Mouse (Mus musculus): ENCODE results near the gene Ctdsp1. TPM values are rescaled to one million over a fixed set of nuclear protein-coding genes. Genes with fewer than 3 reads are reported as not detected.
A peak's percentile ranks its signal among the peaks of the same experiment; 100 is the strongest.

Gene Ctdsp1
- polyA plus RNA-seq, 1 experiment from 2014 or later = 152 TPM

- Histone ChIP-seq H3K79me2 (ENCODE audit: inconsistent target) (no peaks in the 10 kb centered on the region), H3K27ac (peak overlapping the region; percentile 88), H3K36me3 (ENCODE audit: inconsistent target) (peaks cover 33% of the 10 kb centered on the region), H3K4me3 (ENCODE audit: inconsistent target) (peak overlapping the region; percentile 36)
- 52% methylated on average over 6 of the region's 10 CpGs for WGBS (ENCODE audit: missing documents)
These were observed 5.0 kb upstream of the Ctdsp1 start for GRCm38 (mm10) chr1:74386363-74386713.

DNA sequence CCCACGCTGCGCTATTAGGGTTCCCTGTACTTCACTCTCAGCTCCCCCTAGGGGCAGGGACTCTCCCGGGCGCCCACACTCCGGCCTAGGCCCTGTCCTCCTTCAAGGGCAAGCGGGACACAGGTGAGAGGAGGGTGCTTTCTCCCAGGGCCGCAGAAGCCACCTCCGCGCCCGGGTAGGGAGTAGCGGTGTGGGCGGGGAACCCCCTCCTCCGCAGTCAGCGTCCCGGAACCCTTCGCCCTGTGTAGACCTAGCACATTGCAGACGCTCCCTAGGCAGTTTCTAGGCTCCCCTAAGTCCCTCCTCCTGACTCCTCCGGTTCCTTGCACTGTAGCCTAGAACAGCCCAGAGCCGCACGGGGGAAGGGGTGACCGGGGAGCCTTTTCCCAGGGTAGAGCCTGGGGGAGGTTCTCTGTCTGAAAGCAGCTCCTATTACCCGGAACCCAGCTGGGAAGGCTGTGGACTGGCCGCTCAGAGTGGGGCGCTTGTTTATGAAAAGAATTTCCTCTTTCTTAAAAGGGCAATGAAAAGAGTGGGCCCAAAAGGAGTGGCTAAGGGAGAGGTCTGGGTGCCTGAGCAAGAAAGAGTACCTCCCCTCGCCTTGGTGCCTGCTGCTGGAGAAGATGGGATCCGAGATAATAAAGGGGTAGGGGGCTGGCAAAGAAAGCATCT lies 4.5 kb upstream of the Ctdsp1 start:
- 1% methylated on average over 25 of the region's 26 CpGs for WGBS (ENCODE audit: missing documents)
- Histone ChIP-seq H3K79me2 (ENCODE audit: inconsistent target) (no peaks in the 10 kb centered on the region), H3K4me3 (ENCODE audit: inconsistent target) (peak overlapping the region; percentile 36), H3K36me3 (ENCODE audit: inconsistent target) (peaks cover 31% of the 10 kb centered on the region), H3K27ac (peak overlapping the region; percentile 88)

GRCm38 (mm10) chr1:74387386-74387988 lies 3.8 kb upstream of the Ctdsp1 start:
- H3K79me2 ChIP-seq (ENCODE audit: inconsistent target) = peaks cover 4% of the 10 kb centered on the region
- WGBS (ENCODE audit: missing documents) = 31% methylated on average over 15 of the region's 15 CpGs
- H3K4me3 ChIP-seq (ENCODE audit: inconsistent target) = peak overlapping the region; percentile 36
- H3K36me3 ChIP-seq (ENCODE audit: inconsistent target) = peaks cover 27% of the 10 kb centered on the region
- peak overlapping the region; percentile 88 for H3K27ac ChIP-seq

DNA sequence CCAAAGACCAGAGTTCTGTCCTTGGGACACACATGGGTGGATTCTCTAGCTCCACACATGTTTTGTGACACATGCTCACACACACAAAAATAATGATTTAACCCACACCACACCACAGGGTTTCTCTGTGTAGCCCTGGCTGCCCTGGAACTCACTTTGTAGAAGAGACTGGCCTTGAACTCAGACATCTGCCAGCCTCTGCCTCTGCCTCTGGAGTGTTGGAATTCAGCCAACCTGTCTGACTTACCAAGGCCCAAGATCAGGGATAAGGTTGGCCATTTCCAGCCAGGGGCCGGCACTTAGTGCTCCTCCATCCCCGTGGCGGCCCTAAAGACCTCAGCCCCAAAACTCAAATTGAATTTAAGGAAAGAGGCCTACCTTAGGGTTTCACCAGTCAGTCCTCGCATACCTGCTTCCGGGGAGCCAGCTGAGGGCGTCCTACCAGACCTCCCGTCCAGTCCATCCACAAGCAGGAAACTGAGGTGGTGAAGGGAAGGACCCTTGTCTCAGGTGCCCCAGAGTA lies 2.9 kb upstream of the Ctdsp1 start:
- H3K27ac ChIP-seq = no peak overlapping the region
- H3K4me3 ChIP-seq (ENCODE audit: inconsistent target) = no peak overlapping the region
- H3K79me2 ChIP-seq (ENCODE audit: inconsistent target) = peaks cover 14% of the 10 kb centered on the region
- WGBS (ENCODE audit: missing documents) = 91% methylated on average over 7 of the region's 7 CpGs
- peaks cover 21% of the 10 kb centered on the region for H3K36me3 ChIP-seq (ENCODE audit: inconsistent target)

DNA sequence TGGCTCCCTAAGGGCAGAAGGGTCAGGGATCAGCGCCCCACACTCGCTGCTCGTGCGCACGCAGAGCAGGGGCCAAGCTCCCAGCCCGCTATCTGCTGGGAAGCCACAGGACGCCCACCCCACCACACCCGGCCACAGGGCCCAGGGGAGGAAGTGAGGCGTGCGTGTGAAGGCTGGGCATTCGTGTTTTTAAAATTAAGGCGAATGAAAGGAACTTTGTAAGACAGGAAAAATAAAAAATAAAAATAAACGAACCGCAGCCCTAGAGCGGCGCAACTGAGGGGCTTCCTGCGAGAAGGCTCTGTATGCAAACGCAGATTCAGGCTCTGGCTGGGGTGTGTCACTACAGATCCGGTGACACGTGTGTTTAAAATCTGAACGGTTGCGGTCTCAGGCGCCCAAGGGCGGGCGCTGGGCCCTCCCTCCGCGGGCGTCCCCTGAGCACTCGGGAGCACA lies 1.4 kb upstream of the Ctdsp1 start:
- H3K36me3 ChIP-seq (ENCODE audit: inconsistent target) = peaks cover 21% of the 10 kb centered on the region
- peaks cover 28% of the 10 kb centered on the region for H3K79me2 ChIP-seq (ENCODE audit: inconsistent target)
- peak overlapping the region; percentile 28; the same call in 1 of the 2 replicates for H3K4me3 ChIP-seq (ENCODE audit: inconsistent target)
- 9% methylated on average over 27 of the region's 29 CpGs for WGBS (ENCODE audit: missing documents)
- peak overlapping the region; percentile 69 for H3K27ac ChIP-seq

GRCm38 (mm10) chr1:74390287-74390906 lies 912 bp upstream of the Ctdsp1 start:
- 8% methylated on average over 21 of the region's 21 CpGs for WGBS (ENCODE audit: missing documents)
- peak overlapping the region; percentile 28 for H3K4me3 ChIP-seq (ENCODE audit: inconsistent target)

DNA sequence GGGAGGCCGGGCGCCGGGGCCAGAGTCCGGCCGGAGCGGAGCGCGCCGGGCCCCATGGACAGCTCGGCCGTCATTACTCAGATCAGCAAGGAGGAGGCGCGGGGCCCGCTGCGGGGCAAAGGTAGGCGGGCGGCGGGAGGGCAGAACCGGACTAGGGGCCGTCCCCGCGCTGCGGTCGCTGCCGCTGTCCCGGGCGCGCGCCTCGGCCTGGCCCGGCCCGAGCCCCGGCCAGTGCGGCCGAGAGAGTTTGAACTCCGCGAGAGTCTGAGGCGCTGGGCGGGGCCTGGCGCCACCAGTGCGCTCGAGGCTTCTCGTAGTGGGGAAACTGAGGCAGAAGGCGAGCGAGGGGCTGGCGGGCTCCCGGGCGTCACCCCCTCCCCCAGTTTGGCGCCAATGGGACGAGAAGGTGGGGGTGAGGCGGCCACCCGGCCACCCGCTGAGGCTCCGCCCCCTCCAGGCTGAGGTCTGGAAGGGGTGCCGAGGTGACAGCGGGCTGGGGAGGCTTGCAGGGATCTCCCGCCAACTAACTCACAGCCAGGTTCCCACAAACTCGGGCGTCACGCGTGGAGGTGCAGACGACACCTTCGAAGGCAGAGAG lies 634 bp downstream of the Ctdsp1 start:
- Histone ChIP-seq H3K27ac (peak overlapping the region; percentile 81), H3K79me2 (ENCODE audit: inconsistent target) (peaks cover 33% of the 10 kb centered on the region), H3K4me3 (ENCODE audit: inconsistent target) (peak overlapping the region; percentile 58), H3K36me3 (ENCODE audit: inconsistent target) (peaks cover 14% of the 10 kb centered on the region)
- under 1% methylated on average over 54 of the region's 63 CpGs for WGBS (ENCODE audit: missing documents)

More at GRCm38 (mm10) chr1:74390287-74390906, 912 bp upstream of the Ctdsp1 start:
- Histone ChIP-seq H3K79me2 (ENCODE audit: inconsistent target) (peaks cover 33% of the 10 kb centered on the region), H3K36me3 (ENCODE audit: inconsistent target) (peaks cover 17% of the 10 kb centered on the region), H3K27ac (peak overlapping the region; percentile 69)

- peak overlapping the region; percentile 58 for H3K4me3 ChIP-seq (ENCODE audit: inconsistent target)
- peak overlapping the region; percentile 81 for H3K27ac ChIP-seq
- 3% methylated on average over 15 of the region's 16 CpGs for WGBS (ENCODE audit: missing documents)
- peaks cover 33% of the 10 kb centered on the region for H3K79me2 ChIP-seq (ENCODE audit: inconsistent target)
- H3K36me3 ChIP-seq (ENCODE audit: inconsistent target) = peaks cover 14% of the 10 kb centered on the region
These were observed 1.2 kb downstream of the Ctdsp1 start for GRCm38 (mm10) chr1:74392446-74392994.

GRCm38 (mm10) chr1:74393010-74393409 lies 1.7 kb downstream of the Ctdsp1 start:
- H3K4me3 ChIP-seq (ENCODE audit: inconsistent target) = peak overlapping the region; percentile 58
- 23% methylated on average over 7 of the region's 7 CpGs for WGBS (ENCODE audit: missing documents)
- peaks cover 33% of the 10 kb centered on the region for H3K79me2 ChIP-seq (ENCODE audit: inconsistent target)
- peaks cover 14% of the 10 kb centered on the region for H3K36me3 ChIP-seq (ENCODE audit: inconsistent target)
- H3K27ac ChIP-seq = peak overlapping the region; percentile 81

GRCm38 (mm10) chr1:74393697-74394096 lies 2.4 kb downstream of the Ctdsp1 start:
- H3K36me3 ChIP-seq (ENCODE audit: inconsistent target) = peaks cover 14% of the 10 kb centered on the region
- no peak overlapping the region for H3K27ac ChIP-seq
- peaks cover 33% of the 10 kb centered on the region for H3K79me2 ChIP-seq (ENCODE audit: inconsistent target)
- no peak overlapping the region for H3K4me3 ChIP-seq (ENCODE audit: inconsistent target)
- WGBS (ENCODE audit: missing documents) = 92% methylated on average over 7 of the region's 9 CpGs

- H3K79me2 ChIP-seq (ENCODE audit: inconsistent target) = peaks cover 33% of the 10 kb centered on the region
These were observed 3.0 kb downstream of the Ctdsp1 start for GRCm38 (mm10) chr1:74394311-74394710.

GRCm38 (mm10) chr1:74394858-74395257 lies 3.5 kb downstream of the Ctdsp1 start:
- no peak overlapping the region for H3K27ac ChIP-seq
- peaks cover 14% of the 10 kb centered on the region for H3K36me3 ChIP-seq (ENCODE audit: inconsistent target)

More at GRCm38 (mm10) chr1:74394311-74394710, 3.0 kb downstream of the Ctdsp1 start:
- no peak overlapping the region for H3K27ac ChIP-seq
- H3K36me3 ChIP-seq (ENCODE audit: inconsistent target) = peaks cover 14% of the 10 kb centered on the region
- 97% methylated on average over 9 of the region's 9 CpGs for WGBS (ENCODE audit: missing documents)
- no peak overlapping the region for H3K4me3 ChIP-seq (ENCODE audit: inconsistent target)

GRCm38 (mm10) chr1:74395290-74395689 lies 4.0 kb downstream of the Ctdsp1 start:
- 91% methylated on average over 10 of the region's 13 CpGs for WGBS (ENCODE audit: missing documents)
- Histone ChIP-seq H3K79me2 (ENCODE audit: inconsistent target) (peaks cover 33% of the 10 kb centered on the region), H3K36me3 (ENCODE audit: inconsistent target) (peaks cover 14% of the 10 kb centered on the region), H3K4me3 (ENCODE audit: inconsistent target) (no peak overlapping the region), H3K27ac (no peak overlapping the region)

More at GRCm38 (mm10) chr1:74394858-74395257, 3.5 kb downstream of the Ctdsp1 start:
- 95% methylated on average over 12 of the region's 15 CpGs for WGBS (ENCODE audit: missing documents)
- Histone ChIP-seq H3K4me3 (ENCODE audit: inconsistent target) (no peak overlapping the region), H3K79me2 (ENCODE audit: inconsistent target) (peaks cover 33% of the 10 kb centered on the region)

All from macrophage (primary cell).